Mouse (Mus musculus): ENCODE results near the gene Smo. TPM values are rescaled to one million over a fixed set of nuclear protein-coding genes. Genes with fewer than 3 reads are reported as not detected.

The Smo gene
- polyA plus RNA-seq, 1 experiment = 30.5 TPM

DNA sequence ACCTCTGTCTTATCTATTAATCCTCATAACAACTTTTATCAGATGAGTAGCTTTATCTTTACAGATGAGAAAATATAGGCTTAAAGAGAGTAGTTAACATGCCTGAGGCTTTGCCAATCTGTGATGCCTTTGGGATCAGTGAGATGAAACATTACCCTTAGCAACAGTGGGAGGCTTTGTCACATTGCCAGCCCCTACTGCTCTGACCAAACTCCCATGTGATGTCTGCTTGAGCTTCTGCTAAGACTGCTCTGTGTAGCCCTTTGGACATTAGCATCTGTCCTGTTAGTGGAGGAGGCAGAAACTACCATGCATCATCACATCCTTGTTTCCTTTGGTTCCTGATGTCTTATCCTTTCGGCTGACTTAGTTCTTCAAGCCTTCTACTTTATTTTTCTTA is 40.3 kb downstream of the Smo start:
- DNase-seq (ENCODE audit: low spot score) = no peak

DNA sequence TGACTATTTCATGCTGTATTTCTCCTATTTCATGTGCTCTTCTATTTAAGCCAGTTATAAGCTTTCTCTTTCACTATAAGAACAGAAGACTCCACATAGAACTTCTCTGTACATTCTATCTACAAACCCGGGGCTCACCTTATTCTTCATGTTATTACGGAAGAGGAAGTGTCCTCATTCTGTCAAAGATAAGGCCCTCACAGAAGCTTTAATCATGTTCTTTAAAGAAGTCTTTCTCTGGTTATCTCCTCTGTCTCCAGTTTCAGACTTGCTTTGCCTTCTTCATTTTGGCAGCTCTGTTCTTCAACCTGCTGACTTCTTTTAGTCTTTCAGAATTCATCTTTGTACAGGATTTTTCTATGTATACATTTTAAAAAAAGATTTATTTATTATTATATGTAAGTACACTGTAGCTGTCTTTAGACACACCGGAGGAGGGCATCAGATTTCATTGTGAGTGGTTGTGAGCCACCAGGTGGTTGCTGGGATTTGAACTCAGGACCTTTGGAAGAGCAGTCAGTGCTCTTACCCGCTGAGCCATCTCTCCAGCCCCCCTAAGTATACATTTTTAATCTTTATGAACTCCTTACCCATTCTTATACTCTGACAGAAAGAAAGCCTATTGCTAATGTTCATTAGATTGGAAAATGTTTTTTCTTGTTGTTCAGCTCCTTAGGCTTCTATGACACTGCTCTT is 41.4 kb downstream of the Smo start:
- no peak for DNase-seq (ENCODE audit: low spot score)

DNA sequence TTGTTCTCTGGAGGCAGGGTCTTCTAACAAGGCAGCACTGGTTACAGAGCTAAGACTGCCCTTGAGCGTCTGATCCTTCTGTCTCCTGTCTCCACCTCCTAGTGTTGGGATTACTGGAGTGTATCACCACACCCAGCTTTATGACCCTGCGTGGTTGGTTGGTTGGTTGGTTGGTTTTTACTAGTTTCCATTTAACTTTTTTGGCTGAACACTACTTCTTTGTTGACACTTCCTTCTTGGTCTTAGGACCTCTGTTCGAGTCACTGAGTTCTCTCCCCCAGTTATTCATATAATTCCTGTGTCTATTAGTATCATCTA is 41.9 kb downstream of the Smo start:
- no peak for DNase-seq (ENCODE audit: low spot score)

DNA sequence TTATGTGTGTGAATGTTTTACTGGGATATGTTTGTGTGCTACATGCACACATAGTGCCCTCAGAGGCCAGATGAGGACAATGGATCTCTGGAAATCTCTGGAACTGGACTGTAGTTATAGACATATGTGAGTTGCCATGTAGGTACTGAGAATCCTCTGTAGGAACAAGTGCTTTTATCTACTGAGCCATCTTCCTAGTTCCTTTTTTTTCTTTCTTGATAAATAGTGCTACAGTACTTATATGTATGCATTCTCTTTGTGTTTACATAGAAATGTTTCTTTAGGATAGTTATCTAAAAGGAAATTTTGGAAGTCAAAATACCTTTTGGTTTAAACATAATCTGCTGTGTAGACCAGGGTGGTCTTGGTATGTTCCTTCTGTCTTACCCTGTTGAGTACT is 44.8 kb downstream of the Smo start:
- no peak for DNase-seq (ENCODE audit: low spot score)

DNA sequence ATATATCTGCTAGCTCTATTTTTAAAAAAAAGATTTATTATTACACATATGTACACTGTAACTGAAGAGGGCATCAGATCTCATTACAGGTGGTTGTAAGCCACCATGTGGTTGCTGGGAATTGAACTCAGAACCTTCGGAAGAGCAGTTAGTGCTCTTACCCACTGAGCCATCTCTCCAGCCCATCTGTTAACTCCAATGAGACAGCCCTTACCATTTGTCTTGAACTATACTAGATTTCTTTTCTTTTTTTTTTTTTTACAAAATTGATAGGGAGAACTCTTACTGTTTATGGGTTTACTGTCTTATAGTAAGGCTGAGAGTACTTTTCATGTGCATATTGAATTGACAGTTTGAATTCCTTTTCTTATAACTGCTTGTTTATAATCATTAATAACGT is 45.3 kb downstream of the Smo start:
- DNase-seq (ENCODE audit: low spot score) = no peak

DNA sequence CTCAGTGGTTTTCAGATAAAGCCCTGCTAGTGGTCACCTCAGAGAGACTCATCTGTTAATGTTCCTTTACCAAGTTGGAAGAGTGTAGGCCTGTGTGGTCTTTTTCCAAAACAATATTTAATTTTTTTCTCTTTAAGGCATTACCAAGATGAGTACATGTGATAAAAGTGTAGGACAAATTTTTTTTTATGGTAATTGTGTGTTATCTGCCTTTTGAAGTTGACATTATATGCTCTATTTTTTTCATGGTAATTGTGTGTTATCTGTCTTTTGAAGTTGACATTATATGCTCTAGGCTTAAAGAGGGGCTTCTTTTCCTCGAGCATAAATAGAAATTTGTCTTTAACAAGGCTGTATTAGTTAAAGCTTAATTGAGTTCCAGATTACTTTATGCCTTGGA is 46.9 kb downstream of the Smo start:
- DNase-seq (ENCODE audit: low spot score) = no peak

DNA sequence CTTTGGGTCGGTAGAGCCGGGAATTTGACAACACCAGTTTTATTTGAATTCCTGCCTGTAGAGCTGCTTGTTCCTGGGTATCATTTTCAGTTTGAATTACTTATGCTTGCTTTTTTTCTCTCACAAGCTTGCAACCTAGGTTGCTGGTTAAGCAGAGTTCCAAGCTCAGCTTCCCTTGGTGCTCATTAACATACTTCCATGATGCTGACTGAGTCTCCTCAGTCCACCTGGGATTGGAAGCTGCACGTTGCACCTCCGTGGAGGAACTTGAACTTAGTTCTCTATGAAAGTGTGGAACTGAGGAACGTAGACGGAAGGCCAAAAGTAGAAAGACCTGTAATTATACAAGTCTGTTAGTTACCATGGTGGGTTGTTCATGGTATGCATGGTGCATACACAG is 48.7 kb downstream of the Smo start:
- no peak for DNase-seq (ENCODE audit: low spot score)

DNA sequence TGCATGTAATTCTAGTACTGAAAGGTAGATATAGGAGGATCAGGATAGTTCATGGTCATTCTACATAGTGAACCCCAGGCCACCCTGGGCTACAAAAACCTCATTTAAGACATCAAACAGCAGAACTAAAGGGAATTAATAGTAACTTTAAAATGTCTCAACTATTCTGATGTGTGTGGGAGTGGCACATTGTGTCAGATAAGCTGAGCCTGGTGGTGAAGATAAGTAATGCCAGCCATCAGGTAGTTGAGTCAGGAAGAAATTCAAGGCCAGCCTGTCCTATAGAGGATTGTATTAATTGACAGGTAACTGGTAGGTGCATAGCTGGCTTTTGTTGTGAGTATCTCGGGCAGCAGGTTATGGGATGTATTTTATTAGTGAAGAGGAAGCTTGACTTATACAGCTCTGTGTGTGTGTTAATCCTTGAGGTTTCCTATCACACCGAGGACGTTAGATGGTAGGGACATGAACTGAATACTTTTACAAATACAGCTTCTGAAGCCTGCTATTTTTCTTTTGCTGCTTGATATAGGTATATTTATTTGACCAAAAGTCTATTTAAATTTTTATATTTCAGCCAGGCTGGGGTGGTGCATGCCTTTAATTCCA is 49.2 kb downstream of the Smo start:
- no peak for DNase-seq (ENCODE audit: low spot score)

DNA sequence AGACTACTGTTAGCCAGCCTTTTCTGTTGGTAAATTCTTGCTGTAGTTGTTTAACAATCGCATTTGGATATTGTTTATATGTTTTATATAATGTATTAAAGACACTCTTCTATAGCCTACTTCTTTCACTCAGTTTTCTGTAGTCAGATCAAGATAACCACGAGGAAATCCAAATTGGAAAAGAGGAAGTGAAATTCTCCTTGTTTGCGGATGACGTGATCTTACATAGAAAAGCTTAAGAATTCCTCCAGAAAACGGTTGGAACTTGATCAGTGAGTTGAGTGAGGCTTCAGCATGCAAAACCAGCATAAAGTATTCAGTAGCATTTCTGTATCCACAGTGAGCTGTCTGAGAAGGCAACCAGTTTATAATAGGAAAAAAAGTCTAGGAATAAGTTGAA is 50.5 kb downstream of the Smo start:
- no peak for DNase-seq (ENCODE audit: low spot score)

DNA sequence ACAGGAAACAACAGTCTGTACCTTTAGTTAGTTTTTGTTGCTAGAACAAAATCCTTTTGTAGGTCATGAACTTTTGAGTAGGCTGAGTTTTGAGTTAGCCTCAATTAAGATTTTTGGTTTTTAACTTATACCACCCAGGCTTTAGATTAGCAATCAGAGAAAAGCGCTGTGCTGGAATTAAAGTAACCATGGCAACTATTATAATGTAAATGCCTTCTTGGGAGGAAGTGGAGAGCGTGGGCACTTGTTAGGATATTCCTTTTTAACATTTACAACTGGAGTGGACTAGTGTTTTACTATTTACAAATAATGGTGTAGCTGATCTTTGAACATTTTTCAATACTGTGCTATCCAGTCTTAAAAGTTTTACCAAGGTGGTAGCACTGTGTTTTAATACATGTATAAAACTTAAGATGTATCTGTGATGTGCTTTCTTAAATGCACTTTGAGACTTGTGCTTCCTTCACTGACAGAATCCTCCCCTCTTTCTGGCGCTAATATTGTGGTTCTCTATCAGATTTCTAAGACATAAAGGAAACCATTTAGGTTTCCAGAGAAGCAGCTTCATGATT is 53.6 kb downstream of the Smo start:
- DNase-seq (ENCODE audit: low spot score) = no peak

DNA sequence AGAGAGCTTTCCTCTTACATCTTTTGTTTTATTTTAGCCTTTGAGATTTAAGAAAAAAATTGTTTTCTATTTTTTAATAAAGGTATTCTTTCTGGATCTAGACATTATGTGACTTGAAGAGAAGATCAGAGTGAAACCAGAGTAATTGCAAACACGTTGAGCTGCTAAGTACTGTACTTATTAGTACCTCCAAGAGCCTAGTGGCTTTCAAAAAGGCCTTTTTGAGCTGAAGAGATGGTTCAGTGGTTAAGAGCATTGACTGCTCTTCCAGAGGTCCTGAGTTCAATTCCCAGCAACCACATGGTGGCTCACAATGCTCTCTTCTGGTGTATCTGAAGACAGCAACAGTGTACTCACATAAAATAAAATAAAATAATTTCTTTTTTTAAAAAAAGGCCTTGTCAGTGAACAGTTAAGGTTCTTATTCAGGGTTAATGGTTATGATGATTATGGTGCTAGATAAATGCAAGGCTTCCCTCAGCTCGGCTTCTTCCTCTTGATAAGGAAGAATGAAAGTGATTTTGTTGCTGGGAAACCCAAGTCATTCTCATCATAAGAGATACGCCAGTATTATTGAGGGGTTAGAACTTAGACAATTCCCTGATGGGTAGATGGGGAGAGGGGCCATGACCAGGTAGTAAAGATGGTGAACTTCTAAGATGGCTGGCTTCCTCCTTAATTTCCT is 54.9 kb downstream of the Smo start:
- DNase-seq (ENCODE audit: low spot score) = no peak

DNA sequence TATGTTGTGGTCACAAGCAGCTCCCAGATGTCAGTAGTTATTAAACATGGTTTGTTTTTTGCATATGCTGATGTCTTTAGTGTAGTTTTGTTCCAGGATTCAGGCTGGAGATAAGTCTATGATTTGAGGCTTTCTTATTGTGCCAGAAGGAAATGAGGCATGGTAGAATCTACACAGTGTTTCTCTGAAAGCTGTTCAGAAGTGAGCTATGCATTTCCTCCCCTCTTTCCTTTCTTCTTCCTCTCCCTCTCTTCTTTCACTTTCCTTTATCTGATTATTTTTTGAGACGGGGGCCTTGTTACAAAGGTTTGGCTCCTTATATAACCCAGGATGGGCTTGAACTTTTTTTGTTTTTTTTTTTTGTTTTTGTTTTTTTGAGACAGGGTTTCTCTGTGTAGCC is 58.2 kb downstream of the Smo start:
- DNase-seq (ENCODE audit: low spot score) = no peak

DNA sequence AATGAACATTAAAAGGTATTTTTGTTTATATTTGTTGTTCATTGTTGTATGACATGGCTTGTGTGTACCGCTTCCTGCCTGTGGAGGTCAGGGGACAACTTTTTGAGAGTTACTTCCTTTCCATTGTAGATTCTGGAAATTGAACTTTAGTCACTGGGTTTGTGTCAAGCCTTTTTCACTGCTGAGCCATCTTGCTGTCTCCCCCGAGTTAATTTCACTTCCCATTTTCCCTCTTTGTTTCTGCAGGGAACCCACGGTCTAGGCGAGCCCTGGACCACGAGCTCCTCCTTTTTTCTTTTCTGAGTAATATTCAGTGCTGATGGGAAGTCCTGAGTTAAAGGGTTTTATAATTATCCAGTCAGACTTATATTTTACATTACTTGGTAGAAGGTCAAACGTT is 59.3 kb downstream of the Smo start:
- DNase-seq (ENCODE audit: low spot score) = no peak

DNA sequence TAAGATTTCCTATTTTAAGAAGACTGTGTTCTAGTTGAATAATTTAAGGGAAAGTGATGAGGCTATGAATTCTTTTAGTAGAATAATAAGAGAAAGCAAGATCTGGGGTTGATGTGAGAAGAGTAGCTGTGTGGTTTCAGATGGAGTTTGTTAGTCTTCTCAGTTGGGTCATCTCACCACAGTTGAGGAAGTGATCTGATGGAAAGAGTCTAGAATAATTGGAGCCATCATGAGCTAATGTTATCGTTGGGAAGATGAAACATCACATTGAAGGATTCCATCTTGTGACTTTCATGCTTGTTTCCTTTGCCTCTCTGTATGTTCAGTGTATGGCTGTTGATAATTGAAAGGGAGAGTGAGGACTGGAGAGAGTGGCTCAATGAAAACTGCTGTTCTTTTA is 67.7 kb downstream of the Smo start:
- no peak for DNase-seq (ENCODE audit: low spot score)

DNA sequence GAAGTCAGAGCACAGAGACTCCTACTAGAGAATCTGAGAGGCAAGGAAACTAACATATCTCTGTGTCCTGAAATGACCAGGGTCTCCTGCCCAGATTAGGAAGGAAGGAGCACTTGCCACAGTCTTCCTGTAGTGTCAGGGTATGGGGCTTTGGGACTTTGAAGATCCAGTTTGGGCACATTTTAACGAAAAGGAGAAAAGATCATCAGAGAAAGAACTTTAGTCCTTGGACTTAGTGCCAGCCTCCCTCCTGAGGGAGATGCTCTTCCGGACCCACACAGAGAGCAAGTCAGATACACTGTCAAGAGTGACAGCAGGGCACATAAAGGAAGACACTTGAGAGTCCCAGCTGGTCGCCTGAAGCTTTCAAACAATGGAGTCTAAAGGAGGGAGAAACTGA is 68.7 kb downstream of the Smo start:
- DNase-seq (ENCODE audit: low spot score) = no peak

DNA sequence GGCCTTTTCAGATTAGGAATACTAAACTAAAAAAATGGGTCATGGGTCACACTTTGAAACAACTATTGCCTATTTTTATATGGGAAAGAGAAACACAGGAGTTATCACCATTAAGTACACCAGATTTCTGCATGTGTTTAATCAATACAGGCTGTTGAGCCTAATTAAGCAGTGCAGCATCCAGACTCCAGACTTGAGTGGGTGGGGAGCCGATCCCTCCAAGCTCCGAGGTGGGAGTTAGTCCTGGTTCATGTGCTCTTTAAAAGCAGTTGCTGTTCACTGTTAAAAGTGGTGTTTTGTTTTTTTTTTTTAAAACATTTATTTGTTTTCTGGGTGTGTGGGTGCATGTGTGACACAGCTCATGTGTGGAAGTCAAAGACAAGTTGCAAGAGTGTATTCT is 70.1 kb downstream of the Smo start:
- DNase-seq (ENCODE audit: low spot score) = no peak

Other genes starting within 250 kb of the Smo start
- gene Kcp, start 227.6 kb upstream of the Smo start, polyA plus RNA-seq (2012; rRNA removed) = 4.9 and 6.4 TPM in 2 replicates
- gene Irf5, start 208.9 kb upstream of the Smo start, polyA plus RNA-seq (2012; rRNA removed) = 19.8 and 21.3 TPM in 2 replicates
- gene Tnpo3, start 125.6 kb upstream of the Smo start, polyA plus RNA-seq (2012; rRNA removed) = 59.0 and 61.1 TPM in 2 replicates
- gene Tspan33, start 41.3 kb upstream of the Smo start, polyA plus RNA-seq (2012; rRNA removed) = 2.0 and 2.2 TPM in 2 replicates
- 109 and 114 TPM in 2 replicates for gene Ahcyl2, start 32.5 kb downstream of the Smo start, polyA plus RNA-seq (2012; rRNA removed)
- gene Strip2, start 181.5 kb downstream of the Smo start, polyA plus RNA-seq (2012; rRNA removed) = 0.75 and 0.87 TPM in 2 replicates